Mouse (Mus musculus): ENCODE measurements around the gene Slc35b3.

DNA sequence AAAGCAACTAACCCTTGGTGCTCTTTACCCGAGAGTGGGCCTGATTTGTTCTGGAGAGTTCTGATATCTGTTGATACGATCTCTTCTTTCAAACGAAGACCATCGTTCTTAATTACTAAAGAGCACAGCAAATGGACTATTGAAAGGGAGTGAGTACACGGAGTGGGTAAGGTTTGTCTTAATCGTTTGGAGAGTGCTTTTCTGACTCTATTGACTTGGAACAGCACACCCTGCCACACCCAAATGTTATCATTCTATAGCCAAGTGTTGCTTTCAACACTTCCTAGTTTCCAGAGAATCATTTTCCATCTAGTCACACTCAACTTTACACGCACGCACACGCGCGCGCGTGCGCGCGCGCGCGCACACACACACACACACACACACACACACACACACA, 19.4 kb downstream of the Slc35b3 start:
- TF ChIP-seq TBP (IDR thresholded peaks at IDR 0.05; ENCODE audit: low read depth, low read length) (no peak), KAT2A (conservative IDR thresholded peaks at IDR 0.05; ENCODE audit: low read depth, low read length) (no peak), MAZ (IDR thresholded peaks at IDR 0.05; ENCODE audit: low read depth, low read length) (no peak), CTCF (IDR thresholded peaks at IDR 0.05 in 2 of 3, conservative IDR thresholded peaks at IDR 0.05 in 1 of 3; ENCODE audit: control insufficient read depth in 1 of 3, insufficient read depth in 1 of 3, low read depth in 2 of 3, low read length in 3 of 3, poor library complexity in 1 of 3, severe bottlenecking in 1 of 3) (no peak), MAFK (IDR thresholded peaks at IDR 0.05; ENCODE audit: borderline replicate concordance, low read depth, low read length) (no peak), POLR2A (IDR thresholded peaks at IDR 0.05; ENCODE audit: control insufficient read depth in 1 of 2, insufficient read depth in 1 of 2, low read depth in 1 of 2, low read length in 2 of 2, poor library complexity in 1 of 2) (no peak), MAX (IDR thresholded peaks at IDR 0.05; ENCODE audit: low read length) (no peak), ZC3H11A (IDR thresholded peaks at IDR 0.05; ENCODE audit: low read depth, low read length) (no peak)

Data from MEL (cell line).